Mouse (Mus musculus): Measurements from ENCODE around the gene Rsg1.

The Rsg1 gene

GRCm38 (mm10) chr4:141248614-141248978 is 34.8 kb downstream of the Rsg1 start:
- DNase-seq = no peak

DNA sequence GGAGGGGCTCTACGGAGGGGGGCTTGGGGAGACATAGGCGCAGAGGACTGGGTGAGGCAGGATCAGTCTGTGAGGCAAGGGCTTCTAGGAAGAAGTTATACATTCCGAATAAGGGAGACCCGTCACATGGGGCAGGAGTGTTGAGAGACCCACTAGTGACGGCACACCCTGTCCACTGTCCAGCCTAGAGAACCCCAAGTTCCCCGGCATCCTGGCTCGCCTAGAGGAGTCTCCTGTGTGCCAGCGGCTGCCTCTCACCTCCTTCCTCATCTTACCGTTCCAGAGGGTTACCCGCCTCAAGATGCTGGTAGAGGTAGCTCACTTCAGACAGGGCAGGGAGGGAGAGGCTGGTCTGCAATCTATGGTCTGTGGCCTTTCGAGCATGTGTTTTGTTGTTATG is 35.6 kb downstream of the Rsg1 start:
- DNase-seq = no peak

DNA sequence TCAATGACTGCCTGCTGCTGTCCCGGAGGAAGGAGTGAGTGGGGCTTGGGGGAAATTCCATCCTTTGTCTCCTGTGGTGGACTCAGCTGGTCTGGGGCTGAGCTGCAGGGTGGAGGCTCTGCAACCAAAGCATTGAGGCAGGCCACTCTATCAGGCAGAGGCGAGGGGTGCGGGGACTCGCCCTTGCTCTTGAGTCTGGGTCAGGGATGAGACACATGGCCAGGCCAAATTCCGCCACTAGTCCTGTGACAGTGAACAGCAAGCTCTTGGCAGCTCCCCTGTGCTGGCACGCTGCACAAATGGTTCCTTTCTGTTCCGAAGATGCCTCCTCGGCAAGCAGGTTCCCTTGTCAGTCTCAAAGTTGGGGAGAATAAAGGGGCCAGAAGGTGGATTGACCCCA is 37.3 kb downstream of the Rsg1 start:
- DNase-seq = no peak

DNA sequence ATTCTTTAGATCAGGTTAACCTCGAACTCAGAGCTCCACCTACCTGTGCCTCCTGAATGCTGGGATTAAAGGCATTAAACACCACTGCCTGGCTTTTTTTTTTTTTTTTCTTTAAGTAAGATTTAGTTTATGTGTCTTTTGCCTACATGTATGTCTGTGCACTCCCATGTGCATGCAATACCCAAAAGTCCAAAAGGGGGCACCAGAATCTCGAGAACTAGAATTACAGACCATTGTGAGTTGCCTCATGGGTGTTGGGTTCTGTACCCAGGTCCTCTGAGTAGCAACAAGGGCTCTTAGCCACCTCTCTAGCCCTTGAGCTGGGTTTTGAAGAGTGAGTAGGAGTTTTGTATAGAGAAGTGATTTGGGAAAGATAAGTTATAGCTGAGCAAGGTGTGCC is 38.9 kb downstream of the Rsg1 start:
- DNase-seq = no peak

DNA sequence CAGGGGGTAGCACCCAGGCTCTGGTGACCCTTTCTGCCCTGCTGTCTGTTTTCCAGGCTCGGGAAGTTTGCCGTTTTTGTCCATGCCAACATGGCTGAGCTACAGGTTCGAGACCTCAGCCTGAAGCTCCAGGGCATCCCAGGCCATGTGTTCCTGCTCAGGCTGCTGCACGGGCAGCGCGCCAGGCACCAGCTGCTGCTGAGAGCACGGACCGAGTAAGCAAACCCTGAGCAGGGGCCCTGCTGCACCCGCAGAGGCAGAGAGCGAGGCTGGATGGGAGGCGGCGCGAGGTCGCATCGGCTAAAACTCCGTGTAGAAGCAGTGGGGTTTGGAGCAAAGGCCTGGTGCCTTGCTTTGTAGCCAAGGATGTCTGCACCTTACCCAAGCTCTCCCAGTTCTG is 40.5 kb downstream of the Rsg1 start:
- DNase-seq = peak; percentile 68

DNA sequence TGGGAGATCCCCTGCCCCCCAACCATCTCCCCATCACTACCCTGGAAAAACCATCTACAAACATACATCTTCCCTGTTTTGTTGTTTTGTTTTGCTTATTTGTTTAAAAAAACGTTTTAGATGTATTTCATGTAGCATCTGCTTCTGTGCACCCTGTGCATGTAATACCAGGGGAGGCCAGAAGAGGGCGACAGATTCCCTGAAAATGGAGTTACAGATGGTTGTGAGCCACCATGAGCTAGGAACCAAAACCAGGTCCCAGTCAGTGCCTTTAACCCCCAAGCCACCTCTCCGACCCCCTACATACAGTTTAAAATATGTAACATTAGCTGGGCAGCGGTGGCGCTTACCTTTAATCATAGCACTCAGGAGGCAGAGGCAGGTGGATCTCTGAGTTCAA is 43.7 kb downstream of the Rsg1 start:
- no peak for DNase-seq

DNA sequence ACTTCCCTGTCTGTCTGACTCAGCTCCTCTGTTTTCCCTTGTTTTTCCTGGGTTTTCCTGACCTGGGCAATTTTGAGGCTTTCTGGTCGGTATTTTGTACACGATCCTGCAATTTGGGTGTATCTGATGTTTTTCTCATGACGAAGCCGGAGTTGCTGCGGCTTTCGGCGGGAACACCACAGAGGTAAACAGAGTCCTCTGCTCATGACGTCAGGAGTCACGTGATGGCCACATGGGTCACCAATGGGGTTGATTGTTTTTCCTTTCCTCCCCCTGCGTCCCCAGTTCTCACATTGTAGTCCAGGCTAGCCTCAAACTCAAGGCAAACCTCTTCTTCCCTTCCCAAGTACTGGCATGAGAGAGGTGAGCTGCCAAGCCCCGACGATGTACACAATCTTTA is 45.7 kb downstream of the Rsg1 start:
- no peak for DNase-seq

DNA sequence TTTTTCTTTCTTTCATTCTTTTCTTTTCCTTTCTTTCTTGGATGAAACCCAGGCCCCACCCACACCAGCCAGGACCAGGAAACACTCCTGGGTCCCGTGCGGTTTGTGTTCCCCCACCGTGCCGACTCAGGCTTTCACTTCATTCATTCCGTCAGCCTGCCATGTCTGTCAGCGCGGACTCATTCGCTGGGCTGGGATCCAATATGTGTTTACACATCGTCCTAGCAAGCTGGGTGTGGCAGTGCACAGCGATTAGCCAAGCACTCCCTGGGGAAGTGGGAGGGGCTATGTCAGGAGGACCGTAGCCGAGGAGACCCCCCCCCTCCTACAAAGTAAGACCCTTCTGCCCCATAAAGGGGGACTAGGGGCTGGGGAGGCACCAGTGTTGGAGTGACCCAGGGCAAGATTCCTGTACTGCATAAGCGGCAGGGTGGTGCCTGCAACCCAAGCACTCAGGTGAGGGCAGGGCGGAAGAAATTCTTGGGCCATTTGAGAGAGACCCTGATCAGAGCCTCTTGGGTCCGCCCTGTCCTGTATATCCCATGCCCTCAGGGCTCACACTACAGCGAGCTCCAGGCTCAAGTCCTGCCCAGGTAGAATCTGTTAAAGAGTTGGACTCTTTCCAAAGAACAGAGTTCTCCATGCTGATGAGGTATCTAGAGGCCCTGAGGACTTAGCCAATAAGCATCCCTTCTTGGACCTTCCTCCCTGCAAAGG is 46.4 kb downstream of the Rsg1 start:
- DNase-seq = no peak

DNA sequence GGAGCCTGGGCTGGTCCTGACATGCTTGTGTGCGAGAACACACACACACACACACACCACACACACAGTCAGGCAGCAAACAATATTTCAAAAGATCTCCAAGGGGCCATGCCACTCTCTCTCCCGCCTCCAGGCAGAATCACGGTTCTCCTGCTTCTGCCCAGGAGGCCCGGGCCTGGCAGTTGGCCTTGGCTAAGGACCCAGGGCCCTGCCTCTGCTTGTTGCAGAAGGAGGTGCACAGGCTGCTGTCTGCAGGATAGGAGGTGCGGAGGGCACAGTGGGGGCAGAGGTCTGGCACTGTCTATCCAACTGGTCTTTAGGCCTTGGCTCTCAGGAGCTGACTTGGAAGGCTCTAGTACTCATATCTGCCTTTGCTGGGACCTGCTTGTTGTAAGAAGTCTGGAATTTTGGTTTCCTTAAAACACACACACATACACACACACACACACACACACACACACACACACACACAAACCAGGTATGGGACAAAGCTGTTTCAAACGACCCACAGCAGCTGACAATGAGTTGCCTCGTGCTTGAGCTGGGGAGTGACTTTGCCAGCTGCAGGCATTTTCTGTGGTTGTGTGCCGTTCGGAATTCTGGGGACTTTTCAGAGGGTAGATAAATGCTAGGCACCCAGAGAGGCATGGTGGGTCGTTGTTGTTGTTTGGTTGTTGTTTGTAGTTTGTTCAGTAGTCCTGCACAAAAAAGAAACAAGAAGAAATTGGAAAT is 49.3 kb downstream of the Rsg1 start:
- DNase-seq = no peak

DNA sequence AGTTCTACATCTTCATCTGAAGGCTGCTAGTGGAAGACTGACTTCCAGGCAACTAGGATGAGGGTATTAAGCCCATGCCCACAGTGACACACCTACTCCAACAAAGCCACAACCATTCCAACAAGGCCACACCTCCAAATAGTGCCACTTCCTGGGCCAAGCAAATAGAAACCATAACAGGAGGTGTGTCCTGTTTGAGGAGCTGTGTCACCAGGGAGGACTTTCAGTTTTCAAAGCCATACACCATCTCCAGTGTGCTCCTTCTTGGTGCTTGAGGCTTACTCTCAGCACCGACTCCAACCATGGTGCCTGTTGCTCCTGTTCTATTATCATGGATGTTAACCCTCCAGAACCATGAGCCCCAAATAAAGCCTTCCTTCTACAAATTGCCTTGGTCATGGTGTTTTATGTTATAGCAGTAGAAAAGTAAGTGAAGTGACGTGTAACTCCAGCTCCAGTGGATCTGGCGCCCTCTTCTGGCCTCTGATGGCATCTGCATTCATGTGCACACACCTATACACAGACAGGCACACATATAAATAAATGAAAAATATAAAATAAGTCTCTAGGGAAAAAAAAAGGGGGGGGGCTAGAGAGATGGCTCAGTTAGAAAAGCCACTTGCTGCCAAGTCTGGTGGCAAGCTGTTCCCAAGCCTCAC is 52.4 kb downstream of the Rsg1 start:
- DNase-seq = no peak

GRCm38 (mm10) chr4:141267250-141267649 is 53.5 kb downstream of the Rsg1 start:
- DNase-seq = no peak

DNA sequence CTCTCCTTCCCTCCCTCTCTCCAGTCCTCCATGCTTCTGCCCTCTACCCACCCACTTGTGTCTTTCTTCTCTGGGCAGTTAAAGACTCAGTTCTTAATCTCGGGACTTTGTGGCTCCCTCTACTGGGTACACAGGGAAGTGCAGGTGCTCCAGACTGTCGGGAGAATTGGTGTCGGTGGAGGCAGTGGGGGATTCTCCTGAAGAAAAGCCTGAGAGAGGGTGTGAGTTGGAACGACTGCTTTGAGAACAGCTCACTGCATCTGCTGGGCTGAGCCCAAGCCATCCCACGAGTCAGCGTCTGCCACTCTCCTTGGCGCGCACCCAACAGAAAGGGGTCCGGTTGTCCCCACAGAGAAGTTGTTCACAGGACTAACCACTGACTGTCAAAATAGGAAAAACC is 54.1 kb downstream of the Rsg1 start:
- DNase-seq = peak; percentile 64

- DNase-seq = no peak
Observed at GRCm38 (mm10) chr4:141268350-141268749, 54.6 kb downstream of the Rsg1 start.

- no peak for DNase-seq
Observed at GRCm38 (mm10) chr4:141269080-141269479, 55.3 kb downstream of the Rsg1 start.

GRCm38 (mm10) chr4:141270201-141270940 is 56.6 kb downstream of the Rsg1 start:
- no peak for DNase-seq

- DNase-seq = no peak
Observed at GRCm38 (mm10) chr4:141271228-141271627, 57.5 kb downstream of the Rsg1 start.

DNA sequence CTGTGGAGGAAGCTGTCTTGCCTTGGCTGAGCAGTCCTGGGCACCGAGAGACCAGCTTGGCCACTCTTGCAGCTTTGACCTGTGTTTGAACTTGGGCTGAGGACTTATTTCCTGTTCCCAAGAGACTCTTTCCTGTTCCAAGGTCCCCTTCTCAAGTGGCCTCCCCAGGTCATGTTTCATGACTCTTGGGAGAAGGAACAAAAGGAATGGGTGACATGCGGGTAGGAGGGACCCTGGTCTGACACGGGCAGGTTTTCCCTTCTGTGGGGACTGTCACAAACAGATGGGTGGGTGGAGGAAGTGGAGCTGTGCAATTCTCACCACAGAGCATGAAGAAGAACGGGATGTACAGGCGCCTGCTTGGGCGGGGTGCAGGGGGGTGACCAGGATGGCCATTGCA is 58.0 kb downstream of the Rsg1 start:
- DNase-seq = no peak

DNA sequence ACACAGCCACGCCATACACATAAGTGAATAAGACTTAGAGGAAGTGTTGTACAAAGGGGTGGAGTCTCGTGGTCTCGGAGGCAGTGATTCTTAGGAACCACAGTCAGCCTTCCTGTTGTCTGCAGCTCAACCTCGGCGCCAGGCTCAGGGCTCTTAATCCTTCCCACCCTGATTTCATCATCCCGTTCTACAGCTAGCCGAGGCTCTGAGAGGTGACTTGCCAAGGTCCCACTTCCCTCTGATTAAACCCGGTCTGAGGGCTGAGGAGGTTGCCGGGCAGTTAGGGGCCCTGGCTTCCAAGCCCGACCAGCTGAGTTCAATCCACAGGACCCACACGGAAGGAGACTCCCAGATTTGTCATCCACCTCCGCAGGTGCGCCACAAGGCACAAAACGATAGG is 59.1 kb downstream of the Rsg1 start:
- DNase-seq = no peak

GRCm38 (mm10) chr4:141273296-141273695 is 59.5 kb downstream of the Rsg1 start:
- peak; percentile 83 for DNase-seq

DNA sequence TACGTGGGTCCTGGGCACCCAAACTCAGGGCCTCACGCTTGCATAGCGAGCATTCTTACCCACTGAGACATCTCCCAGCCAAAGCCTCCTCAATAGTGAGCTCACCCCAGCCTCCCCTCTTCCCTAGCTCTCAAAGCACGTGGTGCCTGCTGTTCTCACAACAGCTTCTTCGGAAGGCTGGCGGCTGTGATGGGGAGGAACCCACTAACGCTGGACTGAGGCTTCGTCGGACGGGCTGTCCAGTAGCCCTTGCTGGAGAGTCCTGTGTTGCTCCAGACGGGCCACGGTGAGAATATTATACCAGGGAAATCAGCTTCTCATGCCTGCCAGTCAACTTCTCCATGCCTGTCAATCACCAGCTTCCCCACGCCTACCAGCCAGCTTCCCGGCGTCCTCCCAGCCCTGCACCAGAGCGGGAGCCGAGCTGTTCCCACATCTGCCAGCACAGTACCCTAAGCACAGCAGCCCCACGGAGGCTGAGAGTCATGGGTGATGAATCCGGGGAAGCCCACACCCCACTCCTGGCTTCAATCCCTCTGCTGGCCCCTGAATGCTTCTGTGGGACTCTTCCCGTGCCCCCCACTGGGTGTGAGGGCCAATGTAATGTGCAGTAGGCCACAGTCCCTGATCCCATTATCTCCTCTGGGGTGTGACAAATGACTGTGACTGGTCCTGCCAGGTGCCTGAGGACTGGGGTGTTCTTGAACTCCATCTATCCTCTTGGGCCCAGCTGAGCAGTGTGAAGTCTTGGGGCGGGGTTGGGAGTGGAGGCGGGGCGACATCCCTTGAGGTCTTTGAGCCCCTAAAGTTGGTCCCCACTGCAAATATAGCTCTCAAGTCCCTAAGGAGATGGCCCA is 61.0 kb downstream of the Rsg1 start:
- no peak for DNase-seq

All from kidney, postnatal 14 days (tissue).